Mouse (Mus musculus) layer of hippocampus, adult 2 months (tissue): ENCODE measurements at regions not wholly inside any gene's neighbourhood (a gene's known extent, or its start where the extent isn't known, plus 50 kb on each side); places are given as distances from the start of the nearest gene placed in this dataset.

Source experiments
- DNase-seq, 2 experiments: peaks; one replicate each; pipeline ENCODE4 v3.0.0; 2022; ENCODE audit warnings: low spot score in 2 of 2
- H3K27ac ChIP-seq: fragments of 200-600 bp; 2 replicates; pipeline ENCODE4 v1.8.1; 2022
- H3K4me3 ChIP-seq: fragments of 200-600 bp; 2 replicates; pipeline ENCODE4 v1.8.1; 2022; ENCODE audit warnings: mild to moderate bottlenecking
- CTCF ChIP-seq: fragments of 200-600 bp; conservative IDR thresholded peaks from 2 replicates; pipeline ENCODE4 v1.8.1; 2022; ENCODE audit warnings: antibody characterized with exemption, mild to moderate bottlenecking, moderate library complexity

GRCm38 (mm10) chr19:54893622-54894021, 233.4 kb downstream of the Gpam start:
- H3K4me3 ChIP-seq, result no peak overlapping the region
- TF ChIP-seq CTCF, result no peak
- H3K27ac ChIP-seq, result no peak overlapping the region
- peak in 1 of 2 experiments; percentile 2 for DNase-seq

GRCm38 (mm10) chr19:54867078-54867477, 260.0 kb downstream of the Gpam start:
- H3K4me3 ChIP-seq, result no peak overlapping the region
- no peak for DNase-seq
- TF ChIP-seq CTCF, result no peak
- no peak overlapping the region for H3K27ac ChIP-seq

GRCm38 (mm10) chr19:54855190-54855589, 271.8 kb downstream of the Gpam start:
- DNase-seq, result no peak
- TF ChIP-seq CTCF, result no peak
- no peak overlapping the region for H3K4me3 ChIP-seq
- H3K27ac ChIP-seq, result no peak overlapping the region

GRCm38 (mm10) chr19:54838231-54838630, 288.8 kb downstream of the Gpam start:
- no peak for DNase-seq
- Histone ChIP-seq H3K27ac (no peak overlapping the region), H3K4me3 (no peak overlapping the region)
- no peak for TF ChIP-seq CTCF

- peak; percentile 23 to 49 for DNase-seq
These were observed 290.6 kb downstream of the Gpam start for GRCm38 (mm10) chr19:54836451-54836850.

GRCm38 (mm10) chr19:54822161-54822560, 304.9 kb downstream of the Gpam start:
- no peak for TF ChIP-seq CTCF
- DNase-seq, result no peak
- Histone ChIP-seq H3K4me3 (no peak overlapping the region), H3K27ac (no peak overlapping the region)

More at GRCm38 (mm10) chr19:54836451-54836850, 290.6 kb downstream of the Gpam start:
- no peak overlapping the region for H3K4me3 ChIP-seq
- H3K27ac ChIP-seq, result peak overlapping the region; percentile 55
- TF ChIP-seq CTCF, result no peak

GRCm38 (mm10) chr19:54820587-54820986, 306.5 kb downstream of the Gpam start:
- H3K4me3 ChIP-seq, result no peak overlapping the region
- H3K27ac ChIP-seq, result no peak overlapping the region
- DNase-seq, result no peak
- no peak for TF ChIP-seq CTCF

GRCm38 (mm10) chr19:54801123-54801742, 325.8 kb downstream of the Gpam start:
- Histone ChIP-seq H3K27ac (no peak overlapping the region), H3K4me3 (no peak overlapping the region)
- peak in 1 of 2 experiments; percentile 49 for DNase-seq
- TF ChIP-seq CTCF, result no peak

- Histone ChIP-seq H3K27ac (no peak overlapping the region), H3K4me3 (no peak overlapping the region)
- TF ChIP-seq CTCF, result no peak
- no peak for DNase-seq
These were observed 339.9 kb downstream of the Gpam start for GRCm38 (mm10) chr19:54787171-54787570.

GRCm38 (mm10) chr19:54783729-54784128, 343.3 kb downstream of the Gpam start:
- no peak for DNase-seq
- H3K27ac ChIP-seq, result no peak overlapping the region
- TF ChIP-seq CTCF, result peak; percentile 57
- no peak overlapping the region for H3K4me3 ChIP-seq

- Histone ChIP-seq H3K4me3 (no peak overlapping the region), H3K27ac (no peak overlapping the region)
- TF ChIP-seq CTCF, result no peak
- DNase-seq, result no peak
These were observed 369.3 kb downstream of the Gpam start for GRCm38 (mm10) chr19:54757761-54758160.

- Histone ChIP-seq H3K4me3 (no peak overlapping the region), H3K27ac (no peak overlapping the region)
- peak; percentile 27 to 29 for DNase-seq
- no peak for TF ChIP-seq CTCF
These were observed 370.3 kb downstream of the Gpam start for GRCm38 (mm10) chr19:54756681-54757257.

- no peak for DNase-seq
- Histone ChIP-seq H3K27ac (no peak overlapping the region), H3K4me3 (no peak overlapping the region)
- TF ChIP-seq CTCF, result no peak
These were observed 371.6 kb downstream of the Gpam start for GRCm38 (mm10) chr19:54755451-54755850.

GRCm38 (mm10) chr19:54733938-54734337, 393.1 kb downstream of the Gpam start:
- no peak for DNase-seq
- no peak overlapping the region for H3K4me3 ChIP-seq
- H3K27ac ChIP-seq, result no peak overlapping the region
- TF ChIP-seq CTCF, result no peak
